Mouse (Mus musculus): ENCODE measurements at regions not wholly inside any gene's neighbourhood (a gene's known extent, or its start where the extent isn't known, plus 50 kb on each side); places are given as distances from the start of the nearest gene placed in this dataset.
A peak's percentile ranks its signal among the peaks of the same experiment; 100 is the strongest.

DNA sequence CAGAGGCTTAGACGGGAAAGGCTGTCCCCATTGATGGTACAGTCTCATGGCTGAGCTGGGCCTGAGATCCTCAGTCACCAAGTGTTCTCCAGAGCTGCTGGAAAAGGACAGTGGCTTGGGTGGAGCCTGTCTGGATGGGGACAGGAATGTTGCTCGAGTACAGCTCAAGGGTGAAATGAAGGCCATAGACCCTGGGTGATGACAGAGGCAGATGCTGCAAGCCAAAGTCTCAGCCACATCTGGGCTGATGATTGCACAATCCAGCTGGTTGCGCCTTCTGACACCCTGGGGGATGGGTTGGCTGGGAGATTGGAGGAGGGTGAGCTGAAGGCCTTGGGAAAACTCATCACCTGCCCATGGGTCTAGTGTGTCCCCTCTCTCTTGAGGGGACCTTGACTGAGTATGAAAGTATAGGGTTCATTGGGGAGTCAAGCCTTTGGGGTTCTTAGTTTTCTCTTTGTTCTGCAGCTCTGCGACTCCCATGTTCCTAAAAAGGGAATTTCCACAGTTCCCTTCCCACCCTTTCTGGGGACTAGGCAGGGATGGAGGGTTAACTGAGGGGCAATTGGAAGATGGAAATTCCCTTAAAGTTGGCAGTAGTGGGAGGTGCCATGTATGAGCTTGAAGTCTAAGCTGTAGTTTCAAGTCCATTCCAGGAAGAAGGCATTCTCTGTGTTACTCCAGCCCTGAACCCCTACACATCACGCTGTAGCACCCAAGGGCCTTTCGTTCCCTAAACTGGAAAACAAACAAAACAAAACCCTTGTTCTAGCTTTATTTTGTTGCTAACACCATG, 240.1 kb downstream of the Cyp26b1 start:
- Histone ChIP-seq H3K4me1 (ENCODE audit: insufficient read depth) (no peaks in the 10 kb centered on the region), H3K27me3 (ENCODE audit: insufficient read depth, low read length) (no peaks in the 10 kb centered on the region), H3K4me3 (ENCODE audit: low read depth, low read length) (no peak overlapping the region), H3K36me3 (replicated peaks; ENCODE audit: insufficient read depth, low read length) (no peaks in the 10 kb centered on the region), H3K9me3 (ENCODE audit: low read length) (no peaks in the 10 kb centered on the region), H3K9ac (replicated peaks) (no peak overlapping the region), H3K27ac (ENCODE audit: low read depth) (no peak overlapping the region), H3K4me2 (ENCODE audit: low read depth, low read length) (no peak overlapping the region)
- ATAC-seq, result no peak
- TF ChIP-seq CTCF (IDR thresholded peaks at IDR 0.05; ENCODE audit: low read depth), result no peak
- no peak for TF ChIP-seq EP300 (IDR thresholded peaks at IDR 0.05; ENCODE audit: low read depth)
- no peak for DNase-seq
- 74% methylated on average over 6 of the region's 6 CpGs for WGBS (ENCODE audit: insufficient replicate concordance)

DNA sequence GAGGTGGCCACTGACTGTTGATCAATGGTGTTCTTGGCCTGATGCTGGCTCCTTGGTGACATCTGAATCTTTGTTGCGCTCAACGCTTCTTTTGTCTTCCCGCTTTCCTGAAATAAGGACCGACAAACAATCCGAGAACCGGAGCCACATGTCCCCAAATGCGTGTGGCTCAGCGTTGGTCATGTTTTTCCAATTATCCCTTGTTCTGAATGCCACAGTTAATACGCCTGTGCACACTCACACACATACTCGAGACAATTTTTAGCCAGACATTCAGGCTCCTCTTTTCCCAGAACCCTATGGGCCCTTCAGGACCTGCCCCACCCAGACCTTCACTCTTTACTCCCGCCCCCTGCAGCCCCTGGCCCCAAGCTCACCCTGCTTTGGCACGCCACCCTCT, 248.8 kb downstream of the Cyp26b1 start:
- Histone ChIP-seq H3K27me3 (ENCODE audit: insufficient read depth, low read length) (no peaks in the 10 kb centered on the region), H3K9ac (replicated peaks) (no peak overlapping the region), H3K4me1 (ENCODE audit: insufficient read depth) (no peaks in the 10 kb centered on the region), H3K27ac (ENCODE audit: low read depth) (no peak overlapping the region), H3K4me3 (ENCODE audit: low read depth, low read length) (no peak overlapping the region), H3K36me3 (replicated peaks; ENCODE audit: insufficient read depth, low read length) (no peaks in the 10 kb centered on the region), H3K9me3 (ENCODE audit: low read length) (no peaks in the 10 kb centered on the region), H3K4me2 (ENCODE audit: low read depth, low read length) (no peak overlapping the region)
- ATAC-seq (no peak), DNase-seq (no peak)
- WGBS (ENCODE audit: insufficient replicate concordance), result 87% methylated on average over 12 of the region's 12 CpGs
- TF ChIP-seq EP300 (IDR thresholded peaks at IDR 0.05; ENCODE audit: low read depth) (no peak), CTCF (IDR thresholded peaks at IDR 0.05; ENCODE audit: low read depth) (no peak)

DNA sequence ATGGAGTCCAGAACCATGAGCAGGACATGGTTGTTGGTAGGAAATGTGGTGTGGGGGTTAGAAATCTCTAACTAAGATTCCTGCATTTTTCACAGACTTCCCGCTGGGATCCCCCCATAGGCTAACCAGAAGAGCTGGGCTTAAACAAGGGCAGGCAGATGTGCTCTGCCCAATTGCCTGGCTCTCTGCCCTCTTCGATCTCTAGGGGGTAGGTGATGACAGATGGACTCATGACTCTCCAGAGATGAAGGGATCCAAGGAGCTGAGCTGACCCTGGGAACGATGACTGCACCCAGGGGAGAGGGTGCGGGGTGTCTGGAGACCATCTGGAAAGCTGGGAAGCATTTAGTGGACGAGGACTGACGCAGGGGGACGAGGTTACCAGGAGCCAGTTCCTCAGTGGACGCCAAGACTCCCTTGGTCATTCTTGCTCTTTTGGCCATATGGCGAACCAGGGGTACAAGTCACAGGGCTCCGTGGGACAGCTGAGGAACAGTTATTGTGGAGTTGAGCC, 260.0 kb downstream of the Cyp26b1 start:
- H3K4me2 ChIP-seq (ENCODE audit: low read depth, low read length), result no peak overlapping the region
- no peaks in the 10 kb centered on the region for H3K27me3 ChIP-seq (ENCODE audit: insufficient read depth, low read length)
- TF ChIP-seq EP300 (IDR thresholded peaks at IDR 0.05; ENCODE audit: low read depth) (no peak), CTCF (IDR thresholded peaks at IDR 0.05; ENCODE audit: low read depth) (no peak)
- H3K4me3 ChIP-seq (ENCODE audit: low read depth, low read length), result no peak overlapping the region
- no peaks in the 10 kb centered on the region for H3K4me1 ChIP-seq (ENCODE audit: insufficient read depth)
- H3K27ac ChIP-seq (ENCODE audit: low read depth), result no peak overlapping the region
- DNase-seq (no peak), ATAC-seq (no peak)
- no peaks in the 10 kb centered on the region for H3K36me3 ChIP-seq (replicated peaks; ENCODE audit: insufficient read depth, low read length)
- no peak overlapping the region for H3K9ac ChIP-seq (replicated peaks)
- no peaks in the 10 kb centered on the region for H3K9me3 ChIP-seq (ENCODE audit: low read length)
- 78% methylated on average over 10 of the region's 10 CpGs for WGBS (ENCODE audit: insufficient replicate concordance)

DNA sequence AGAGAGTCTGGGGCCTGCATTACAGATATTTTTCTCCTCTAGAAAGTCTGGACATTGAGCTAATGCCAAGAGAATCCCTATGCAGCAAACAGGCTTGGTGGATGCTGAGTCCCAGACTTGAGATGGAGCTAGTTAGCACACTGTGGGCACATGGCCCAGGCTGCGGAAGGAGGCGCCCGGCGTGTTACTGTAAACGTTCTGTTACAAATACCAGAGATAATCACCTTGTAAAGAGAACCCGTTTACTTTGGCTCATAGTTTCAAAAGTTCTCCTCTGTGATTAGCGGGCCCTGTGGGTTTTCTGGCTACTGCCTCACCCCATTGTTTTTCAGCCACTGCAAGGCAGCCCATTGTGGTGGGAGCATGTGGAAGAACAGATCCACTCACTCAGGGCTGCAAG, 264.6 kb downstream of the Cyp26b1 start:
- no peaks in the 10 kb centered on the region for H3K9me3 ChIP-seq (ENCODE audit: low read length)
- H3K27ac ChIP-seq (ENCODE audit: low read depth), result no peak overlapping the region
- no peak overlapping the region for H3K4me2 ChIP-seq (ENCODE audit: low read depth, low read length)
- H3K27me3 ChIP-seq (ENCODE audit: insufficient read depth, low read length), result 0 out of 2 replicates have a peak, but pooled peaks cover 4% of the 10 kb centered on the region
- DNase-seq (no peak), ATAC-seq (no peak)
- H3K4me1 ChIP-seq (ENCODE audit: insufficient read depth), result no peaks in the 10 kb centered on the region
- H3K4me3 ChIP-seq (ENCODE audit: low read depth, low read length), result no peak overlapping the region
- no peaks in the 10 kb centered on the region for H3K36me3 ChIP-seq (replicated peaks; ENCODE audit: insufficient read depth, low read length)
- no peak for TF ChIP-seq CTCF (IDR thresholded peaks at IDR 0.05; ENCODE audit: low read depth)
- no peak for TF ChIP-seq EP300 (IDR thresholded peaks at IDR 0.05; ENCODE audit: low read depth)
- 44% methylated on average over 7 of the region's 7 CpGs for WGBS (ENCODE audit: insufficient replicate concordance)
- no peak overlapping the region for H3K9ac ChIP-seq (replicated peaks)

DNA sequence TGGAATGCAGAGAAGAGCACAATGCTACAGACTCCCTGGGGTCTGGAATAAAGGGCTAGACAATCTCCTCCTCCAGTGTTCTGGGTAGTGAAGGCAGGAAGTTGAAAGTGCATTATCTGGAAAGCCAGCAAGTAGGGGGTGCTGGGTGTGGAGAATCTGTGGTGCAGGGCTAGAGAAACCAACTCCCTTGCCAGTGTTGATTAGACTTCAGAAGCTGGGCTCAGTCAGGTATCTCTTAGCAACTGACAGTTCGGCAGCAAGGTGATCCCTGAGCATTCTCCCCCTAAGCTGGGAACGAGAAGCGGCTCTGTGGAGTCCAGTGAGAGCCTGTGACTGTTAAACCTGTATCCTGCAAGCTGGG, 265.7 kb downstream of the Cyp26b1 start:
- DNase-seq (no peak), ATAC-seq (peak; percentile 88)
- Histone ChIP-seq H3K27me3 (ENCODE audit: insufficient read depth, low read length) (0 out of 2 replicates have a peak, but pooled peaks cover 4% of the 10 kb centered on the region), H3K4me1 (ENCODE audit: insufficient read depth) (no peaks in the 10 kb centered on the region), H3K4me2 (ENCODE audit: low read depth, low read length) (no peak overlapping the region), H3K4me3 (ENCODE audit: low read depth, low read length) (no peak overlapping the region), H3K9me3 (ENCODE audit: low read length) (no peaks in the 10 kb centered on the region), H3K27ac (ENCODE audit: low read depth) (no peak overlapping the region; the same call in 1 of the 2 replicates), H3K36me3 (replicated peaks; ENCODE audit: insufficient read depth, low read length) (no peaks in the 10 kb centered on the region), H3K9ac (replicated peaks) (no peak overlapping the region)
- 21% methylated on average over 3 of the region's 3 CpGs for WGBS (ENCODE audit: insufficient replicate concordance)
- TF ChIP-seq CTCF (IDR thresholded peaks at IDR 0.05; ENCODE audit: low read depth) (no peak), EP300 (IDR thresholded peaks at IDR 0.05; ENCODE audit: low read depth) (peak; percentile 86)

DNA sequence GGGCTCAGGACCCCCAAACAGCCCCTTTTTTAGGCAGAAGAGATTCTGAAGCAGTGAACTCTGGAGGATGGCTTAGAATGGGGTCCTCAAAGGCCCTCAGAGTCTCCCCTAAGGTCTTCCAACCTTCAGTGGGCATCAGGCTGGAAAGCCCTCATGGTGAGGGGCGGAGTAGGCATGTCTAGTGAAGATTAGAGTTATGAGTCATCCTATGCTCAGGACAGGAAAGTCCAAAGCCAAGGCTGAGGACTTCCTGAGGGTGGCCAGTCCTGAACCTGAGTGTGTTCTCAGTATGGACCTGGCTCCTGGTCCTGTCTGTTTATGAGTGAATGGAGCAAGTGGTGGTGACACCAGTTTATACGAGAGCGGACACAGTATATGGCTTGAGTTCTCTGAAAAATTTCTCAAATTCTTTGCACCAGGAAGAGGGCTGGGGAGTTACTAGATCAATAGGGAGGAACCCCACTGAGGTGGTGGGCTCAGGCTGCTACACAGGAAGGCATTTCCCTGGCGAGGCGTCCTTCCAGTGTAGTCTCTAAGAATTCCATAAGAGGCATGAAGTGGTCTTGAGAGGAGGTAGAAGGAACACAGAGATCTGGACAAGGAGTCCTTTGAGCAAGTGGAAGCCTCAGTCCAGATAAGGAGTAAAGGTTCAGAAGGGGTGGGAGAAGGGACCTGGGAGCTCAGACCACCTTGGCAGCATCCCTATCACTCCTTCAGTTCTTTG, 266.2 kb downstream of the Cyp26b1 start:
- no peak overlapping the region for H3K4me2 ChIP-seq (ENCODE audit: low read depth, low read length)
- ATAC-seq (peak; percentile 79), DNase-seq (no peak)
- no peaks in the 10 kb centered on the region for H3K9me3 ChIP-seq (ENCODE audit: low read length)
- H3K9ac ChIP-seq (replicated peaks), result no peak overlapping the region
- no peaks in the 10 kb centered on the region for H3K4me1 ChIP-seq (ENCODE audit: insufficient read depth)
- H3K27ac ChIP-seq (ENCODE audit: low read depth), result no peak overlapping the region; the same call in 1 of the 2 replicates
- no peaks in the 10 kb centered on the region for H3K36me3 ChIP-seq (replicated peaks; ENCODE audit: insufficient read depth, low read length)
- H3K27me3 ChIP-seq (ENCODE audit: insufficient read depth, low read length), result 0 out of 2 replicates have a peak, but pooled peaks cover 4% of the 10 kb centered on the region
- 64% methylated on average over 5 of the region's 5 CpGs for WGBS (ENCODE audit: insufficient replicate concordance)
- TF ChIP-seq EP300 (IDR thresholded peaks at IDR 0.05; ENCODE audit: low read depth) (peak; percentile 44), CTCF (IDR thresholded peaks at IDR 0.05; ENCODE audit: low read depth) (no peak)
- H3K4me3 ChIP-seq (ENCODE audit: low read depth, low read length), result no peak overlapping the region
